Mouse (Mus musculus) embryonic facial prominence, embryonic 11.5 days (tissue): Measurements from ENCODE around the gene Dbnl. TPM values are rescaled to one million over a fixed set of nuclear protein-coding genes. Genes with fewer than 3 reads are reported as not detected.
A peak's percentile ranks its signal among the peaks of the same experiment; 100 is the strongest.

Experiments
- ATAC-seq: fragments of 200-750 bp; cut with Nextera tagmentation; replicated peaks from 2 replicates; pipeline ENCODE4 v1.8.0; 2017; ENCODE audit warnings: low read depth; ENCODE audit not compliant: insufficient number of reproducible peaks, low FRiP score, low TSS enrichment
- DNase-seq: peaks from one replicate; pipeline ENCODE4 v3.0.0-alpha.2; 2015; ENCODE audit warnings: low spot score
- H3K27ac ChIP-seq: fragments of 300-500 bp; sonication (generic); replicated peaks from 2 replicates; pipeline ENCODE4 v1.5.1; 2014; ENCODE audit warnings: mild to moderate bottlenecking, low read depth, low read length, control low read depth
- H3K27me3 ChIP-seq: fragments of 300-500 bp; sonication (generic); 2 replicates; pipeline ENCODE4 v1.6.1; 2014; ENCODE audit warnings: mild to moderate bottlenecking, low read length, moderate library complexity, mixed read lengths; ENCODE audit not compliant: control insufficient read depth, insufficient read depth
- H3K36me3 ChIP-seq: fragments of 300-500 bp; sonication (generic); replicated peaks from 2 replicates; pipeline ENCODE4 v1.6.1; 2014; ENCODE audit warnings: low read depth, mild to moderate bottlenecking, low read length, moderate library complexity, mixed read lengths; ENCODE audit not compliant: control insufficient read depth, insufficient read depth
- H3K4me1 ChIP-seq: fragments of 300-500 bp; sonication (generic); 2 replicates; pipeline ENCODE4 v1.6.1; 2014; ENCODE audit warnings: low read length, mixed read lengths; ENCODE audit not compliant: control insufficient read depth, insufficient read depth
- H3K4me2 ChIP-seq: fragments of 300-500 bp; sonication (generic); 2 replicates; pipeline ENCODE4 v1.6.1; 2014; ENCODE audit warnings: low read depth, mild to moderate bottlenecking, control low read depth, low read length, moderate library complexity
- H3K4me3 ChIP-seq: fragments of 300-500 bp; sonication (generic); 2 replicates; pipeline ENCODE4 v1.5.1; 2014; ENCODE audit warnings: low read depth, low read length, control low read depth
- H3K9ac ChIP-seq: fragments of 300-500 bp; sonication (generic); replicated peaks from 2 replicates; pipeline ENCODE4 v1.6.1; 2014; ENCODE audit warnings: mild to moderate bottlenecking, control low read depth, low read length
- H3K9me3 ChIP-seq: fragments of 300-500 bp; sonication (generic); replicated peaks from 2 replicates; pipeline ENCODE4 v1.6.1; 2016; ENCODE audit warnings: mild to moderate bottlenecking, low read length, inconsistent platforms, mixed read lengths; ENCODE audit not compliant: control insufficient read depth
- WGBS: fragments of 180-500 bp; shearing (Covaris S2); extraction: QIAGEN DNeasy Blood & Tissue Kit; methylation state at CpG from one replicate; pipeline ENCODE4 v1.1.7; 2014; 5-methylcytosine and 5-hydroxymethylcytosine counted together
- polyA plus RNA-seq: library from polyadenylated mRNA; unstranded; fragments of >200 nt; fragmentation: Nextera tagmentation; extraction: Ambion mirVana; gene quantifications from 2 replicates; pipeline ENCODE4 v1.2.1, GENCODE M21; 2014

The Dbnl gene
- polyA plus RNA-seq, 1 experiment from 2014 or later: 121 TPM

DNA sequence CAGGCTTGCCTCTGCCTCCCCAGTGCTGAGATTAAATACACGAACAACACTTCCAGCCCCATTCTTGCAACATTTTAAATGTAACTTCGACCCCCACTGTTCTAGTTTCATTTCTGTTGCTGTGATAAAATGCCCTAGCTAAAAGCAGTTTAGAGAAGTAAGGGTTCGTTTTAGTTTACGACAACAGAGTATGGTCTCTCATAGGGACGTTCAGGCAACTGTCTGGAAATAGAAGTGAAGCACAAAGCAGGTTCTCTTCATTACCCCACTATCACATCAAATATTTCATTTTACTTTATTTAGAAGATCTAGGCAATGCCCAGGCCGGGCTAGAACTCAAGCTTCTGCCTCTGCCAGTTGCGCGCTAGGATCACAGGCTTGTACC is 625 bp upstream of the Dbnl start:
- Histone ChIP-seq H3K9ac (peak overlapping the region; percentile 83), H3K27ac (no peak overlapping the region), H3K9me3 (no peaks in the 10 kb centered on the region), H3K4me2 (peak overlapping the region; percentile 82), H3K4me1 (0 out of 2 replicates have a peak, but pooled peaks cover 7% of the 10 kb centered on the region), H3K4me3 (peak overlapping the region; percentile 88), H3K27me3 (no peaks in the 10 kb centered on the region), H3K36me3 (peaks cover 2% of the 10 kb centered on the region; the same call in 1 of the 2 replicates)
- 39% methylated on average over 8 of the region's 8 CpGs for WGBS
- no peak for DNase-seq
- ATAC-seq: no peak

- H3K4me1 ChIP-seq: 0 out of 2 replicates have a peak, but pooled peaks cover 7% of the 10 kb centered on the region
These were observed 924 bp downstream of the Dbnl start for GRCm38 (mm10) chr11:5789071-5789753.

GRCm38 (mm10) chr11:5789754-5790333 is 1.6 kb downstream of the Dbnl start:
- Histone ChIP-seq H3K27me3 (no peaks in the 10 kb centered on the region), H3K27ac (no peak overlapping the region), H3K4me2 (peak overlapping the region; percentile 82; the same call in 1 of the 2 replicates), H3K9ac (peak overlapping the region; percentile 83; the same call in 1 of the 2 replicates), H3K4me3 (no peak overlapping the region), H3K9me3 (no peaks in the 10 kb centered on the region), H3K36me3 (peaks cover 5% of the 10 kb centered on the region; the same call in 1 of the 2 replicates), H3K4me1 (0 out of 2 replicates have a peak, but pooled peaks cover 7% of the 10 kb centered on the region)
- 87% methylated on average over 3 of the region's 3 CpGs for WGBS
- DNase-seq (no peak), ATAC-seq (no peak; the same call in 1 of the 2 replicates)

More at GRCm38 (mm10) chr11:5789071-5789753, 924 bp downstream of the Dbnl start:
- WGBS: 74% methylated on average over 6 of the region's 6 CpGs
- Histone ChIP-seq H3K36me3 (peaks cover 5% of the 10 kb centered on the region; the same call in 1 of the 2 replicates), H3K9me3 (no peaks in the 10 kb centered on the region), H3K4me2 (peak overlapping the region; percentile 82), H3K9ac (peak overlapping the region; percentile 83), H3K27me3 (no peaks in the 10 kb centered on the region), H3K4me3 (peak overlapping the region; percentile 88), H3K27ac (no peak overlapping the region)
- DNase-seq (no peak), ATAC-seq (peak; percentile 9; the same call in 1 of the 2 replicates)

DNA sequence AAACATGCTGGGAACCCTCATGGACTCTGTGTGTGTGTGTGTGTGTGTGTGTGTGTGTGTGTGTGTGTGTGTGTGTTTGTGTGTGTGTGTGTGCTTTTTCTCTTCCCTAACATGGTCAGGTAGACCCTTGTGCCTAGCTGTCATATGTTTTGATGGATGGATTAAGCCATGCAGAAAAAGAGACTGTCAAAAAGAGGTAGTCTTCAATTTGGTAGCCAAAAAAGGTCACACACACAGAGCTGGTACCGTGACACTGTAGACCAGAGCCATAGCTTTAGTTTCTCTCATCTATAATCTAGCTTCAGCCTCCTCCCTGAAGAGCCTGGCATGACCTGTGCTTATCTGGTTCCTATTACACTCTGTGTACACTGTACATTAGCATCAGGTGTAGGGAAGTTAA is 2.1 kb downstream of the Dbnl start:
- DNase-seq (no peak), ATAC-seq (no peak)
- 0 out of 2 replicates have a peak, but pooled peaks cover 7% of the 10 kb centered on the region for H3K4me1 ChIP-seq
- H3K9ac ChIP-seq: no peak overlapping the region
- H3K27ac ChIP-seq: no peak overlapping the region
- WGBS: 92% methylated on average over 1 of the region's 1 CpGs
- H3K27me3 ChIP-seq: no peaks in the 10 kb centered on the region
- H3K4me2 ChIP-seq: no peak overlapping the region
- no peak overlapping the region for H3K4me3 ChIP-seq
- no peaks in the 10 kb centered on the region for H3K9me3 ChIP-seq
- H3K36me3 ChIP-seq: peaks cover 5% of the 10 kb centered on the region; the same call in 1 of the 2 replicates

- H3K27ac ChIP-seq: no peak overlapping the region
- H3K9me3 ChIP-seq: no peaks in the 10 kb centered on the region
- H3K36me3 ChIP-seq: peaks cover 32% of the 10 kb centered on the region
- DNase-seq: no peak
- no peak overlapping the region for H3K4me3 ChIP-seq
- no peaks in the 10 kb centered on the region for H3K27me3 ChIP-seq
- 92% methylated on average over 9 of the region's 9 CpGs for WGBS
- no peak overlapping the region for H3K9ac ChIP-seq
- no peak for ATAC-seq
- no peak overlapping the region for H3K4me2 ChIP-seq
- no peaks in the 10 kb centered on the region for H3K4me1 ChIP-seq
These were observed 7.0 kb downstream of the Dbnl start for GRCm38 (mm10) chr11:5795290-5795689.

DNA sequence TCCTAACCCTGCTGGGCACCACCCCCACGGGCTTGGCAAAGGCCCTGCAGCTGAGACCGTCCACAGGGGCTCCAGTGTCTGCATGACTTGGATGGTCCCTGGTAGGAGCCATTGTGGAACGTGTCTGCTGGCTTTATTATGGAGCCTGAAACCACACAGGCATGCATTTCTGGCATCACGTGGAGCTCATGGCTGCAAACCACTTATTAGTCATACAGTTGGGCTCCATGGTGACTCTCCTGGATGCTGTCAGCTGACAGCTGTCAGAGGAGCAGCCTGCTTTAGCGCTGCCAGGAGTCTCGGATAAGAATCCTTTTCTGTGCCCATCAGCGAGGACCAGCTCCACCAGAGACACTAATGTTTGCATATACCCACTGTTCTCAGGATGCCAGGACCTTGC is 7.4 kb downstream of the Dbnl start:
- no peak overlapping the region for H3K27ac ChIP-seq
- DNase-seq: no peak
- no peak overlapping the region for H3K4me2 ChIP-seq
- H3K27me3 ChIP-seq: no peaks in the 10 kb centered on the region
- WGBS: 91% methylated on average over 7 of the region's 7 CpGs
- peaks cover 32% of the 10 kb centered on the region for H3K36me3 ChIP-seq
- ATAC-seq: no peak
- H3K9ac ChIP-seq: no peak overlapping the region
- H3K4me1 ChIP-seq: no peaks in the 10 kb centered on the region
- H3K4me3 ChIP-seq: no peak overlapping the region
- H3K9me3 ChIP-seq: no peaks in the 10 kb centered on the region

- H3K4me2 ChIP-seq: no peak overlapping the region
- H3K4me1 ChIP-seq: no peaks in the 10 kb centered on the region
- no peak overlapping the region for H3K27ac ChIP-seq
- DNase-seq: no peak
- H3K36me3 ChIP-seq: peaks cover 32% of the 10 kb centered on the region
- ATAC-seq: no peak
- no peak overlapping the region for H3K4me3 ChIP-seq
- 82% methylated on average over 15 of the region's 15 CpGs for WGBS
- no peaks in the 10 kb centered on the region for H3K9me3 ChIP-seq
- H3K27me3 ChIP-seq: no peaks in the 10 kb centered on the region
- H3K9ac ChIP-seq: no peak overlapping the region
These were observed 8.7 kb downstream of the Dbnl start for GRCm38 (mm10) chr11:5796939-5797338.

DNA sequence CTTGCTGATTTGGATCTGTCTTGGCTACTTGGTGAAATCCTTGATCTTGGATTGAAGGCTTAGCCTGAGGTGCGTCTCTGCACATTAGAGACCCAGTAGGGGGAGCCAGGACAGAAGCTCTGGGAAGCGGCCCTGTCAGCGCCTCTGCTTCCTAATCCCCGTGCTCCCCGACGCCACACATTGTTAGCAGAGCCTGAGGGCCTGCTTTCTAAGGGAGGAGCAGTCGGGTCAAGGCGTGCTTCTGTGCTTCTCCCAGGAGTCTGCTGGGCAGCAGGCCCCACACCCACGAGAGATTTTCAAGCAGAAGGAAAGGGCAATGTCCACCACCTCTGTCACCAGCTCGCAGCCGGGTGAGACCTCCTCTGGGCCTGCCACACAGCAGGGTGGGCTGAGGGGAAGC is 9.1 kb downstream of the Dbnl start:
- H3K9me3 ChIP-seq: no peaks in the 10 kb centered on the region
- H3K9ac ChIP-seq: no peak overlapping the region
- H3K36me3 ChIP-seq: peaks cover 29% of the 10 kb centered on the region
- no peak overlapping the region for H3K4me3 ChIP-seq
- no peaks in the 10 kb centered on the region for H3K27me3 ChIP-seq
- ATAC-seq (no peak), DNase-seq (no peak)
- no peak overlapping the region for H3K4me2 ChIP-seq
- H3K27ac ChIP-seq: no peak overlapping the region
- H3K4me1 ChIP-seq: no peaks in the 10 kb centered on the region
- 70% methylated on average over 11 of the region's 11 CpGs for WGBS
